Mouse (Mus musculus): ENCODE measurements at regions not wholly inside any gene's neighbourhood (a gene's known extent, or its start where the extent isn't known, plus 50 kb on each side); places are given as distances from the start of the nearest gene placed in this dataset.
"Not testable (repeated sequence)": the region's sequence is repeated elsewhere in the genome, so short reads cannot be mapped to it uniquely, and the experiment has no call there.

DNA sequence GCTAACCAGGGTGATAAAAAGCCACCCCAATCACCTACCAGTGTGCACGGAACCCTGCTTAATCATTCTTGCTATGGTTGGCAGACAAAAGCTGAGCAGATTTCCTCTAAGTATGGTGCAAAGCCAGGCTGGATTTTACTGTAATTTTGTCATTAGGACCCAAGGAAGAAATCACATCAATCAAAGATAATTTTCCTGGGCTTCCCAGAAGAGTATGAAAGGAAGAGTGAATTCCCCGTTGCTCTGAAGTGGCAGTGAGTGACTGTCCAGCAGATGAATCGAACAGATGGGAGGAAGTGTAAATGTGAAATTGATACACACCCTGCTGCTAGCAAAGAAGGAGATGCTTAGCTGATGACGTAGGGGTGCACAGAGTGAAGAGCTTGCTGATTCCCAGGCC lies 232.2 kb downstream of the Nucb2 start:
- no peak overlapping the region for H3K4me3 ChIP-seq (replicated peaks; ENCODE audit: control insufficient read depth, low read depth, low read length)
- H3K4me1 ChIP-seq (ENCODE audit: control insufficient read depth, insufficient read depth, low read length) = peaks cover 1% of the 10 kb centered on the region; the same call in 1 of the 2 replicates
- no peak overlapping the region for H3K27ac ChIP-seq (ENCODE audit: control insufficient read depth, insufficient read depth, low read depth, low read length, poor library complexity)
- 70% methylated on average over 4 of the region's 4 CpGs for WGBS
- TF ChIP-seq POLR2A (IDR thresholded peaks at IDR 0.05; ENCODE audit: borderline replicate concordance, control insufficient read depth, low read depth, low read length) = no peak
- no peak for TF ChIP-seq CTCF (IDR thresholded peaks at IDR 0.05; ENCODE audit: control insufficient read depth, insufficient read depth, low read length)

DNA sequence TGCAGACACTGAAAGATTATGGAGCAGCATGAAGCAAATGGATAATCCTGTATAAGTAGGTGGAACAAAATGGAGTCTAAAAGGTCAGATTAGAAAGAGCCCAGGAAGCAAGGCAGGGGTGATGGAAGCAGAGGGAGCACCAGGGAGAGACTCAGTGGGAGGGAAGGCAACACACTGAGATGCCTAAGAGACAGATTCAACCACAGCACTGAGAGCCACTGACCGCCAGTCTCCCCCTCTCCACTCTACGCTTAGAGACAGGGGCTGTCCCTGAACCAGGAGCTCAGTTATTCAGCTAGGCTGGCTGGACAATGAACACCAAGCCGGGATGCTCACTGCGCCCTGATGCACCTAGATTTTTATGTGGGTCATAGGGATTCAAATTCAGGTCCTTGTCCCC lies 233.8 kb downstream of the Nucb2 start:
- Histone ChIP-seq H3K4me1 (ENCODE audit: control insufficient read depth, insufficient read depth, low read length) (peaks cover 1% of the 10 kb centered on the region; the same call in 1 of the 2 replicates), H3K27ac (ENCODE audit: control insufficient read depth, insufficient read depth, low read depth, low read length, poor library complexity) (no peak overlapping the region), H3K4me3 (replicated peaks; ENCODE audit: control insufficient read depth, low read depth, low read length) (no peak overlapping the region)
- no peak for TF ChIP-seq POLR2A (IDR thresholded peaks at IDR 0.05; ENCODE audit: borderline replicate concordance, control insufficient read depth, low read depth, low read length)
- no peak for TF ChIP-seq CTCF (IDR thresholded peaks at IDR 0.05; ENCODE audit: control insufficient read depth, insufficient read depth, low read length)
- WGBS = 83% methylated on average over 4 of the region's 4 CpGs

DNA sequence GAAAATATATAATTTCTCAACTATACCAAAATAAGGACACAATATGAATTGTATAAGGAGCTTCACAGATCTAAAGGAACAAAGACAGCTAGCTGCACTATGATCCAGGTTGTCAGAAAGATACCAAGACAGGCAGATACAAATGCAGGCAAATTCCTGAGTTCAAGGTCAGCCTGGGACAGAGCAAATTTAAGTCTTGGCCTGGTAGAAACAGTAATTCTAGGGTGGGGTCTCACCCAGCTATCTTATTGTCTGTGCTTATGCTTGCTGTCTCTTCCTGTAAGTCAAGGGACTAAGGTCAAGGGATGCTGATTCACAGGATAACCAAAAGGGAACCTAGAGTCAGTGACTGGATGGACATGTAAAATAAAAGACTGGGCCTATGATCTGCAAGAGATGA lies 250.4 kb downstream of the Nucb2 start:
- Histone ChIP-seq H3K4me3 (replicated peaks; ENCODE audit: control insufficient read depth, low read depth, low read length) (no peak overlapping the region), H3K27ac (ENCODE audit: control insufficient read depth, insufficient read depth, low read depth, low read length, poor library complexity) (no peak overlapping the region), H3K4me1 (ENCODE audit: control insufficient read depth, insufficient read depth, low read length) (no peaks in the 10 kb centered on the region)
- TF ChIP-seq POLR2A (IDR thresholded peaks at IDR 0.05; ENCODE audit: borderline replicate concordance, control insufficient read depth, low read depth, low read length) (no peak), CTCF (IDR thresholded peaks at IDR 0.05; ENCODE audit: control insufficient read depth, insufficient read depth, low read length) (no peak)

DNA sequence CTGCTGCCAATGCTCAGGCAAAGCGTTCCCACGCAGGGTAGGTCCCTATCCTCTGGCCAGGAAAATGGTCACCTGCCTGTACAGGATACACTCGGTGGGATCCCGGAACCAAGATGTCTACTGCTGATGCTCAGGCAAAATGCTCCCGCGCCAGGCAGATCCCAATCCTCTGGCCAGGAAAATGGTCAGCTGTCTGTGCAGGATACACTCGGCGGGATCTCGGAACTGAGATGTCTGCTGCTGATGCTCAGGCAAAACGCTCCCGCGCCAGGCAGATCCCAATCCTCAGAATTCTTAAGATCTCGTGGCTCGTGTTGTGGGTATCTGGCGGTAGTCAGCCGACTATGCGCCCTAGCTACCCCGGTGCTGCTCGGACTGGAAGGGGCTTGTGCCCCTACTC lies 288.0 kb downstream of the Nucb2 start:
- H3K4me1 ChIP-seq (ENCODE audit: control insufficient read depth, insufficient read depth, low read length); H3K27ac ChIP-seq (ENCODE audit: control insufficient read depth, insufficient read depth, low read depth, low read length, poor library complexity); H3K4me3 ChIP-seq (replicated peaks; ENCODE audit: control insufficient read depth, low read depth, low read length): not testable (repeated sequence)
- 91% methylated on average over 19 of the region's 19 CpGs for WGBS

DNA sequence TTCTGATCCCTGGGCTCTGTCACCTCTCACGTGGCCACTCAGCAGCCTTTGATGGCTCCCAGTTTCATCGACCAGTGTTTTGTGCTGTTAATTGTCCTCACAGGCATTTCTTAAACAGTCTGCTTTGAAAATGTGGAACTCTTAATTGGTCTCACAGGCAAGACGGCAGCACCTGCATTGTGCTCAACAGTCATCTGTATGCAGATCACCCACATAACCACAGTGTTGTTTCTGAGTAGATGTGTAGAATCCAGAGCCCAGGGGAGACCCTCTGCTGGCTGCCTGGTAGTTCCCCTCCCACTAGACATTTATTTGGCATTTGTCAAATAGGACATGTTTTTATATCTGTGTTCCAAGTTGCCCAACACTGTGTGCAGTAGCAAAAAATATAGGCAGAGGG lies 304.3 kb downstream of the Nucb2 start:
- Histone ChIP-seq H3K4me1 (ENCODE audit: control insufficient read depth, insufficient read depth, low read length) (no peaks in the 10 kb centered on the region), H3K27ac (ENCODE audit: control insufficient read depth, insufficient read depth, low read depth, low read length, poor library complexity) (no peak overlapping the region), H3K4me3 (replicated peaks; ENCODE audit: control insufficient read depth, low read depth, low read length) (no peak overlapping the region)
- 60% methylated on average over 3 of the region's 3 CpGs for WGBS
- TF ChIP-seq POLR2A (IDR thresholded peaks at IDR 0.05; ENCODE audit: borderline replicate concordance, control insufficient read depth, low read depth, low read length) (no peak), CTCF (IDR thresholded peaks at IDR 0.05; ENCODE audit: control insufficient read depth, insufficient read depth, low read length) (no peak)

DNA sequence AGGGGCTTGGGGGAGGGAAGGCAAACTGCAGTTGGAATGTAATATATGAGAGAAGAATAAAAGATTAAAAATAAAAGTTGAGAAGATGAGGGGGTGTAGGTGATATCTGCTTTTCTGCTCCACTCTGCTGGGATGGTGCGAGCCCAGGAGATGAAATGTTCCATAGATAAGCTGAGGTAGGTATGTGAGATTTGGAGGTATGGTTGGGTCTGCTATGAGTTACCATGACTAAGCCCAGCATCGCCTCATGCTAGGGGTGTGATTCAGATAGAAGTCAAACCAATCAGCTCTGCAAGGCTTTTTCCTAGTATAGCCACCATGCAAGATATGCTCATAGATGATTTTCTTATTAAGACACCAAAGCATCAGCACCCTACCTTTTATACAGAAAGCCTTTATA lies 312.3 kb downstream of the Nucb2 start:
- TF ChIP-seq POLR2A (IDR thresholded peaks at IDR 0.05; ENCODE audit: borderline replicate concordance, control insufficient read depth, low read depth, low read length) (no peak), CTCF (IDR thresholded peaks at IDR 0.05; ENCODE audit: control insufficient read depth, insufficient read depth, low read length) (no peak)
- 79% methylated on average over 2 of the region's 2 CpGs for WGBS
- Histone ChIP-seq H3K4me1 (ENCODE audit: control insufficient read depth, insufficient read depth, low read length) (no peaks in the 10 kb centered on the region), H3K4me3 (replicated peaks; ENCODE audit: control insufficient read depth, low read depth, low read length) (no peak overlapping the region), H3K27ac (ENCODE audit: control insufficient read depth, insufficient read depth, low read depth, low read length, poor library complexity) (no peak overlapping the region)

DNA sequence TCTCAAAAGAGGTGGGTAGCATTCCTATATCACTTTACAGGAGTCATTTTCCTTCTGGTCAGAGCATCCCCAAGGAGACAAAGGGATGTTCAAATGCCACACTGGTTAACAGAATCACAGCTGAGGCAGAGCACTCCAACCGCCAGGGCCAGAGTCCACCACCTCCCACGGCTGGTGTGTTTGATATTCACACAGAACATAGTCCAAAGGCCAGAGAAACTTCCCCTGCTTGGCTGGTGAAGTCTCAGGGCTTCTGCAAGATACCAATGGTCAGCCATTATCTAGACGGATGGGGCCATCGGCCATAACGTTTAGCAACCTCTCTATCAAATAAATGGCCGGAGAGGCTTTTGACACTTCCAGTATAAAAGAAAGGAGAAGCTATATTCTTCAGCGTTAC lies 313.8 kb downstream of the Nucb2 start:
- H3K4me1 ChIP-seq (ENCODE audit: control insufficient read depth, insufficient read depth, low read length) = no peaks in the 10 kb centered on the region
- WGBS = 75% methylated on average over 7 of the region's 7 CpGs

DNA sequence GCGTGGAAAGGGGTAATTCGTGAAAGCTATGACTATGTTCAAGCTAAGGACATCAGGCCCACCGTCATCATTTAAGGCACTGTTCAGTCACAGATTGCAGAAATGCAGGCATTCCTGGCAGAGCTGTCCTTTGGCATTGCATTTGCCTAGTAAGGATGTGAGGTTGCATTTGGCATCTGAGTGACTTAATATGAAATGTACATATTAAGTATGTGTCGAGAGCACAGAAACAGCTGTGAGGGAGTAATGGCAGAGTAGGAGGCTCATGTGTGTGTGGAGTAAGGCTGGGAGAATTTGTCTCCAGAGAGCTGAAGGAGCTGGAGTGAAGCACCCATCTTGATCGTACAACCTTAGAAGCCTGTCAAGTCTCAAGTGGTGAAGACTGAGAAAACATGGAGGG lies 316.4 kb downstream of the Nucb2 start:
- Histone ChIP-seq H3K4me1 (ENCODE audit: control insufficient read depth, insufficient read depth, low read length) (no peaks in the 10 kb centered on the region), H3K4me3 (replicated peaks; ENCODE audit: control insufficient read depth, low read depth, low read length) (no peak overlapping the region), H3K27ac (ENCODE audit: control insufficient read depth, insufficient read depth, low read depth, low read length, poor library complexity) (no peak overlapping the region)
- WGBS = 77% methylated on average over 5 of the region's 5 CpGs
- TF ChIP-seq CTCF (IDR thresholded peaks at IDR 0.05; ENCODE audit: control insufficient read depth, insufficient read depth, low read length) = no peak
- TF ChIP-seq POLR2A (IDR thresholded peaks at IDR 0.05; ENCODE audit: borderline replicate concordance, control insufficient read depth, low read depth, low read length) = no peak

More for the DNA sequence above, 313.8 kb downstream of the Nucb2 start:
- no peak overlapping the region for H3K4me3 ChIP-seq (replicated peaks; ENCODE audit: control insufficient read depth, low read depth, low read length)
- no peak overlapping the region for H3K27ac ChIP-seq (ENCODE audit: control insufficient read depth, insufficient read depth, low read depth, low read length, poor library complexity)
- no peak for TF ChIP-seq POLR2A (IDR thresholded peaks at IDR 0.05; ENCODE audit: borderline replicate concordance, control insufficient read depth, low read depth, low read length)
- TF ChIP-seq CTCF (IDR thresholded peaks at IDR 0.05; ENCODE audit: control insufficient read depth, insufficient read depth, low read length) = no peak

DNA sequence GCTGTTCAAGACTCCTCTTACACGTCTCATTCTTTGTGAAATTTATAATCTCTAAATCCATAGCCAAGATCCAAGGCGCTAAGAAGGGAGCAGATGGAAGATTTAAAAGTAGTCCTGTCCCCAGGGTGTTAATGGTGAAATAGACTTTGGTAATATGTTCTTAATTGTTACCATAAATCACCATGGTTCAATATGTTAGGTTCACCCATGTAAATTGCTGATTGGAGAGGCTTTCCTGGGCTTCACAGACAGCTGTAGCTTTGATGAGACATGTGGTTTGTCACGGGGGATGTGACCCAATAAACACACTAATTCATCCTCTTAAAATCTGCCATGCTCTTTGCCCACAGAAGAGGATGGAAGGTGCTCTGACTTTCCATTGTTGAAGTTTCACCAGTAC lies 338.7 kb downstream of the Nucb2 start:
- H3K4me3 ChIP-seq (replicated peaks; ENCODE audit: control insufficient read depth, low read depth, low read length) = no peak overlapping the region
- 59% methylated on average over 3 of the region's 3 CpGs for WGBS
- no peak for TF ChIP-seq POLR2A (IDR thresholded peaks at IDR 0.05; ENCODE audit: borderline replicate concordance, control insufficient read depth, low read depth, low read length)
- no peak for TF ChIP-seq CTCF (IDR thresholded peaks at IDR 0.05; ENCODE audit: control insufficient read depth, insufficient read depth, low read length)
- H3K4me1 ChIP-seq (ENCODE audit: control insufficient read depth, insufficient read depth, low read length) = no peaks in the 10 kb centered on the region
- no peak overlapping the region for H3K27ac ChIP-seq (ENCODE audit: control insufficient read depth, insufficient read depth, low read depth, low read length, poor library complexity)
